Mouse (Mus musculus): ENCODE results near the gene Uqcc1. TPM values are rescaled to one million over a fixed set of nuclear protein-coding genes. Genes with fewer than 3 reads are reported as not detected.
"Not testable (repeated sequence)": the region's sequence is repeated elsewhere in the genome, so short reads cannot be mapped to it uniquely, and the experiment has no call there.

Uqcc1 gene
- total RNA-seq, 2 experiments from 2014 or later, result 279 to 347 TPM

GRCm38 (mm10) chr2:155861581-155861980 is 68.5 kb downstream of the Uqcc1 start:
- DNase-seq, result peak in 1 of 2 experiments; percentile 14

GRCm38 (mm10) chr2:155860102-155860501 is 70.0 kb downstream of the Uqcc1 start:
- DNase-seq, result no peak

GRCm38 (mm10) chr2:155852536-155852935 is 77.6 kb downstream of the Uqcc1 start:
- DNase-seq, result no peak

GRCm38 (mm10) chr2:155850120-155850519 is 80.0 kb downstream of the Uqcc1 start:
- no peak for DNase-seq

GRCm38 (mm10) chr2:155849464-155849863 is 80.6 kb downstream of the Uqcc1 start:
- no peak for DNase-seq

GRCm38 (mm10) chr2:155848291-155848690 is 81.8 kb downstream of the Uqcc1 start:
- DNase-seq, result peak; percentile 64 to 83

- no peak for DNase-seq
Observed at GRCm38 (mm10) chr2:155846930-155847329, 83.2 kb downstream of the Uqcc1 start.

GRCm38 (mm10) chr2:155838961-155839360 is 91.1 kb downstream of the Uqcc1 start:
- no peak for DNase-seq

- no peak for DNase-seq
Observed at GRCm38 (mm10) chr2:155837961-155838360, 92.1 kb downstream of the Uqcc1 start.

GRCm38 (mm10) chr2:155834732-155835131 is 95.4 kb downstream of the Uqcc1 start, which contains the start of gene Fam83c:
Gene Fam83c (minus strand): TSS chr2:155834854.
- DNase-seq, result no peak

GRCm38 (mm10) chr2:155832087-155832486 is 98.0 kb downstream of the Uqcc1 start:
- DNase-seq, result not testable (repeated sequence)

GRCm38 (mm10) chr2:155831302-155831701 is 98.8 kb downstream of the Uqcc1 start:
- no peak for DNase-seq

- no peak for DNase-seq
Observed at GRCm38 (mm10) chr2:155830841-155831240, 99.3 kb downstream of the Uqcc1 start.

- DNase-seq, result peak; percentile 91 to 94
Observed at GRCm38 (mm10) chr2:155826630-155827424, 103.3 kb downstream of the Uqcc1 start, which contains the start of gene Eif6. Gene Eif6 (minus strand): TSS chr2:155826925.

- DNase-seq, result no peak
Observed at GRCm38 (mm10) chr2:155825904-155826629, 104.0 kb downstream of the Uqcc1 start.

GRCm38 (mm10) chr2:155823722-155824121 is 106.4 kb downstream of the Uqcc1 start:
- DNase-seq, result no peak

- no peak for DNase-seq
Observed at GRCm38 (mm10) chr2:155820779-155821178, 109.3 kb downstream of the Uqcc1 start.

GRCm38 (mm10) chr2:155819449-155820251 is 110.5 kb downstream of the Uqcc1 start:
- DNase-seq, result no peak

GRCm38 (mm10) chr2:155819392-155819448 is 110.9 kb downstream of the Uqcc1 start, which contains the start of gene BC029722:
Gene BC029722 (minus strand): TSS chr2:155819426.
- DNase-seq, result no peak

- DNase-seq, result peak; percentile 97 to 98
Observed at GRCm38 (mm10) chr2:155818596-155819391, 111.3 kb downstream of the Uqcc1 start.

- DNase-seq, result peak; percentile 68 to 75
Observed at GRCm38 (mm10) chr2:155817301-155818245, 112.5 kb downstream of the Uqcc1 start.
